ENCODE assay signal across 10 mouse cellular contexts in the genomic region with DNA sequence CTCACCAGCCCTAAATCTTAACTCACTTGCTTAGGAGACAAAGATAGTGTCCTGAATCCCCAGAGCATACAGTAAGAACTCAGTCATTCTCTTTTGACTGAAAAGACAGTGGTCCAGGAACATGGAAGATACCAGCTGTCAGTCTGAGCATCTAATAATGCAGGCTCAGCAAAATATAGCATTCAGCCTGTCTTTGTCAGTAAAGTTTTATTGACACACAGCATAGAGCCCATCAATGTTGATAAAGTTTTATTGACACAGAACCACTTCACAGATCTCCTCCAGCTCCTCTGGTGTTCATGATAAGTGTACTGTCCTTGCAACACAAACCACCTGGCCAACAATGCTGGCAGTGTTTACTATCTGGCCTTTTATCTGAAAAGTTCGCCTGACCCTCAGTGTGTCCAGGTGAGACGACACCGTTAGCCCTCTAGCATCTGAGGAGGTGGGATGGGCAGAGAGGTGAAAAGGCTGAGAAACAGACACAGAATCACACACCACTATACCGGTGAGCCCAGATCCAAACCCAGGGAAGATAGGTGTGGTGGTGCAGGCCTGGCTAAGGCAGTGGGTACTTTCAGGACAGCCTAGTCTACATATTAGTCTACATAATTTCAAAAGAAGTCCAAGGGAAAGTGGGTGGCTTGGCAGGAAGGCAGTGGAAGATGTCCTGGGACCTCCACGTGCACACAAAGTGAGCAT. TPM values are rescaled to one million over a fixed set of nuclear protein-coding genes. Genes with fewer than 3 reads are reported as not detected.
A peak's percentile ranks its signal among the peaks of the same experiment; 100 is the strongest.
DNase-seq lines count a peak whose midpoint lies in the region; ATAC-seq lines count a peak whose summit lies in the region.
"Had no signal": no experiment of that assay in that cellular context is flagged by ENCODE, and none has a peak within 500 bp of the region (broad histone marks: within the 10 kb centered on the region; RNA-seq: fewer than 3 reads in every experiment).

No protein-coding gene starts in this region.

- DNase-seq in heart, embryonic 10.5 days (ENCODE audit: low spot score) = no peak
- DNase-seq in heart, postnatal 10 days = no peak
- DNase-seq in liver = no peak
- DNase-seq in urinary bladder, postnatal 4 days (ENCODE audit: low spot score in 2 of 2) = no peak

- H3K4me2 ChIP-seq in liver, embryonic 12.5 days = 0 out of 2 replicates have a peak overlapping the region, but pooled peaks have one; percentile 89
- 0 out of 2 replicates have a peak overlapping the region, but pooled peaks have one; percentile 81 for H3K4me2 ChIP-seq in embryonic facial prominence, embryonic 12.5 days (replicated peaks)
- H3K4me2 ChIP-seq in neural tube, embryonic 12.5 days (replicated peaks) = peak overlapping the region; percentile 70; the same call in 1 of the 2 replicates

- H3K27ac ChIP-seq in heart, embryonic 10.5 days = peak overlapping the region; percentile 93; the same call in 1 of the 2 replicates
- no peak overlapping the region for H3K27ac ChIP-seq in liver, embryonic 12.5 days
- no peak overlapping the region for H3K27ac ChIP-seq in embryonic facial prominence, embryonic 12.5 days
- no peak overlapping the region for H3K27ac ChIP-seq in neural tube, embryonic 12.5 days

- H3K27me3 ChIP-seq in heart, embryonic 10.5 days (ENCODE audit: insufficient read depth, poor library complexity, severe bottlenecking) = no peaks in the 10 kb centered on the region
- peaks cover 26% of the 10 kb centered on the region for H3K27me3 ChIP-seq in liver, embryonic 12.5 days (replicated peaks)
- H3K27me3 ChIP-seq in embryonic facial prominence, embryonic 12.5 days = no peaks in the 10 kb centered on the region
- 0 out of 2 replicates have a peak, but pooled peaks cover 4% of the 10 kb centered on the region for H3K27me3 ChIP-seq in neural tube, embryonic 12.5 days (replicated peaks)

- ATAC-seq in liver, embryonic 12.5 days = no peak
- no peak for ATAC-seq in embryonic facial prominence, embryonic 12.5 days (ENCODE audit: insufficient number of reproducible peaks, insufficient read depth, low FRiP score, low TSS enrichment)
- no peak for ATAC-seq in neural tube, embryonic 12.5 days (ENCODE audit: low FRiP score, low read depth)

- no peaks in the 10 kb centered on the region for H3K36me3 ChIP-seq in heart, embryonic 10.5 days
- no peaks in the 10 kb centered on the region for H3K36me3 ChIP-seq in liver, embryonic 12.5 days
- 0 out of 2 replicates have a peak, but pooled peaks cover 2% of the 10 kb centered on the region for H3K36me3 ChIP-seq in embryonic facial prominence, embryonic 12.5 days
- H3K36me3 ChIP-seq in neural tube, embryonic 12.5 days = no peaks in the 10 kb centered on the region

- H3K9ac ChIP-seq in liver, embryonic 12.5 days = no peak overlapping the region
- 0 out of 2 replicates have a peak overlapping the region, but pooled peaks have one; percentile 84 for H3K9ac ChIP-seq in embryonic facial prominence, embryonic 12.5 days
- no peak overlapping the region for H3K9ac ChIP-seq in neural tube, embryonic 12.5 days

- WGBS in heart, embryonic 10.5 days = 76% methylated on average over 5 of the region's 5 CpGs
- WGBS in liver, embryonic 12.5 days (ENCODE audit: insufficient replicate concordance) = 68% methylated on average over 5 of the region's 5 CpGs
- 82% methylated on average over 5 of the region's 5 CpGs for WGBS in embryonic facial prominence, embryonic 12.5 days
- 85% methylated on average over 5 of the region's 5 CpGs for WGBS in neural tube, embryonic 12.5 days

- no peaks in the 10 kb centered on the region for H3K9me3 ChIP-seq in heart, embryonic 10.5 days
- no peaks in the 10 kb centered on the region for H3K9me3 ChIP-seq in liver, embryonic 12.5 days (replicated peaks)
- H3K9me3 ChIP-seq in embryonic facial prominence, embryonic 12.5 days = no peaks in the 10 kb centered on the region
- H3K9me3 ChIP-seq in neural tube, embryonic 12.5 days = no peaks in the 10 kb centered on the region

- 0 out of 2 replicates have a peak overlapping the region, but pooled peaks have one; percentile 89 for H3K4me3 ChIP-seq in heart, embryonic 10.5 days
- no peak overlapping the region for H3K4me3 ChIP-seq in liver, embryonic 12.5 days
- no peak overlapping the region for H3K4me3 ChIP-seq in embryonic facial prominence, embryonic 12.5 days
- peak overlapping the region; percentile 92; the same call in 1 of the 2 replicates for H3K4me3 ChIP-seq in neural tube, embryonic 12.5 days

- intact Hi-C loops in heart, postnatal 10 days (cut with DNase I) = loop anchor here (1.0 kb wide), 1 partner anchor 20 kb away; no protein-coding TSS in a partner anchor

- H3K4me1 ChIP-seq in heart, embryonic 10.5 days = peaks cover 29% of the 10 kb centered on the region
- H3K4me1 ChIP-seq in liver, embryonic 12.5 days = peaks cover 51% of the 10 kb centered on the region
- peaks cover 14% of the 10 kb centered on the region for H3K4me1 ChIP-seq in embryonic facial prominence, embryonic 12.5 days
- peaks cover 24% of the 10 kb centered on the region for H3K4me1 ChIP-seq in neural tube, embryonic 12.5 days

RNA-seq across cellular contexts. Expression of a gene that starts 0.9 kb away (rescaled TPM):
- polyA plus RNA-seq in heart, embryonic 10.5 days (2016; fragmentation: Nextera tagmentation; extraction: Ambion mirVana) = 80.7 and 83.1 TPM in 2 replicates
- 100 to 1,000 TPM in 1 of 2 experiments, 10 to 100 TPM in 1; 90.8 to 103 TPM for total RNA-seq in heart, postnatal 10 days (2021)
- 12.4 and 13.2 TPM in 2 replicates for polyA plus RNA-seq in liver, embryonic 12.5 days (2016; fragmentation: Nextera tagmentation; extraction: Ambion mirVana)
- polyA plus RNA-seq in embryonic facial prominence, embryonic 12.5 days (2016; fragmentation: Nextera tagmentation; extraction: Ambion mirVana) = 132 and 142 TPM in 2 replicates
- 196 and 205 TPM in 2 replicates for polyA plus RNA-seq in neural tube, embryonic 12.5 days (2016; fragmentation: Nextera tagmentation; extraction: Ambion mirVana)

RNA-seq across cellular contexts. Expression of a gene that starts 1.7 kb away (rescaled TPM):
- not detected in 2 replicates for polyA plus RNA-seq in heart, embryonic 10.5 days (2016; fragmentation: Nextera tagmentation; extraction: Ambion mirVana)
- not detected for total RNA-seq in heart, postnatal 10 days (2021)
- 1.4 and 2.2 TPM in 2 replicates for polyA plus RNA-seq in liver, embryonic 12.5 days (2016; fragmentation: Nextera tagmentation; extraction: Ambion mirVana)
- 0.06 TPM in 1 of 2 replicates, not detected in the other for polyA plus RNA-seq in embryonic facial prominence, embryonic 12.5 days (2016; fragmentation: Nextera tagmentation; extraction: Ambion mirVana)
- 0.16 and 0.42 TPM in 2 replicates for polyA plus RNA-seq in neural tube, embryonic 12.5 days (2016; fragmentation: Nextera tagmentation; extraction: Ambion mirVana)
- total RNA-seq: adrenal gland, postnatal 25 days; gastrocnemius, adult 18-20 months had no signal
- polyA plus RNA-seq: CD4-positive, CD25-positive, alpha-beta regulatory T cell, adult 4 months had no signal

RNA-seq across cellular contexts. Expression of a gene that starts 15.4 kb away (rescaled TPM):
- polyA plus RNA-seq in heart, embryonic 10.5 days (2016; fragmentation: Nextera tagmentation; extraction: Ambion mirVana) = 7.9 and 8.0 TPM in 2 replicates
- 1 to 10 TPM; 5.8 to 7.4 TPM for total RNA-seq in heart, postnatal 10 days (2021)
- 0.80 and 0.98 TPM in 2 replicates for polyA plus RNA-seq in liver, embryonic 12.5 days (2016; fragmentation: Nextera tagmentation; extraction: Ambion mirVana)
- 3.5 and 3.7 TPM in 2 replicates for polyA plus RNA-seq in embryonic facial prominence, embryonic 12.5 days (2016; fragmentation: Nextera tagmentation; extraction: Ambion mirVana)
- polyA plus RNA-seq in neural tube, embryonic 12.5 days (2016; fragmentation: Nextera tagmentation; extraction: Ambion mirVana) = 1.5 and 2.0 TPM in 2 replicates

RNA-seq across cellular contexts. Expression of a gene that starts 25.7 kb away (rescaled TPM):
- 84.4 and 113 TPM in 2 replicates for polyA plus RNA-seq in heart, embryonic 10.5 days (2016; fragmentation: Nextera tagmentation; extraction: Ambion mirVana)
- 10 to 100 TPM; 31.8 to 34.4 TPM for total RNA-seq in heart, postnatal 10 days (2021)
- 79.6 and 80.4 TPM in 2 replicates for polyA plus RNA-seq in liver, embryonic 12.5 days (2016; fragmentation: Nextera tagmentation; extraction: Ambion mirVana)
- 109 and 111 TPM in 2 replicates for polyA plus RNA-seq in embryonic facial prominence, embryonic 12.5 days (2016; fragmentation: Nextera tagmentation; extraction: Ambion mirVana)
- 115 and 118 TPM in 2 replicates for polyA plus RNA-seq in neural tube, embryonic 12.5 days (2016; fragmentation: Nextera tagmentation; extraction: Ambion mirVana)

RNA-seq across cellular contexts. Expression of a gene that starts 28.3 kb away (rescaled TPM):
- polyA plus RNA-seq in heart, embryonic 10.5 days (2016; fragmentation: Nextera tagmentation; extraction: Ambion mirVana) = 0.21 and 0.82 TPM in 2 replicates
- under 1 TPM; 0.22 to 0.30 TPM for total RNA-seq in heart, postnatal 10 days (2021)
- 0.49 and 0.54 TPM in 2 replicates for polyA plus RNA-seq in liver, embryonic 12.5 days (2016; fragmentation: Nextera tagmentation; extraction: Ambion mirVana)
- polyA plus RNA-seq in embryonic facial prominence, embryonic 12.5 days (2016; fragmentation: Nextera tagmentation; extraction: Ambion mirVana) = 2.0 and 3.1 TPM in 2 replicates
- 1.6 and 2.3 TPM in 2 replicates for polyA plus RNA-seq in neural tube, embryonic 12.5 days (2016; fragmentation: Nextera tagmentation; extraction: Ambion mirVana)

Comparison
In these comparisons a context has a peak if more than half of its experiments do, and no peak if none do; other contexts are left out.
1. H3K4me3 ChIP-seq: peak in heart, embryonic 10.5 days (single experiment) and neural tube, embryonic 12.5 days (single experiment); none in liver, embryonic 12.5 days (single experiment) and embryonic facial prominence, embryonic 12.5 days (single experiment).
2. Peak in every context shown above with its lines, with median percentiles within 50 percentile points of each other: H3K4me2 ChIP-seq.